In the genomic region with DNA sequence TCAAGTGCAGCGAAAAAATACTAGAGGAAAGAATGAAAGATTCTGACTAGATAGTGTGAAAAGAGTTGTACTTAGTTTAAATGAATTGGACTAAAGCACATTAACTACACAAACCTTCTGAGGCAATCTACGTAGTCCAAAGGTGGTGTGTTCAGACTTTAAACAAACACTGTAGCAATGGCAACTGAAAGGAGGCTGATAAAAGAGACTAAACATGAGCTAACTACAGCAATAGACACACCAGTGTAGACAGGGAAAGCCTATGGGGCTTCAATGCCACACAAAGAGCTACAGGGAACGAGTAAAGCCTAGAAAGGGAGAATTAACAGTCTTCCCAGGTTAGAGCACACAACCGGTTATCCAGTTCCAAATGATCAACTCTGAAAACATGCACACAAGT, we compare ENCODE assay signal across 20 mouse cellular contexts.
A peak's percentile ranks its signal among the peaks of the same experiment; 100 is the strongest.
DNase-seq lines count a peak whose midpoint lies in the region; ATAC-seq lines count a peak whose summit lies in the region.
"Had no signal": no experiment of that assay in that cellular context is flagged by ENCODE, and none has a peak within 500 bp of the region (broad histone marks: within the 10 kb centered on the region; RNA-seq: fewer than 3 reads in every experiment).

No protein-coding gene starts in this region.

- H3K4me3 ChIP-seq in intestine, embryonic 16.5 days (ENCODE audit: low read length) = no peak overlapping the region
- H3K4me3 ChIP-seq in liver, embryonic 11.5 days (ENCODE audit: low read depth, low read length) = no peak overlapping the region
- H3K4me3 ChIP-seq in liver, embryonic 15.5 days (replicated peaks) = no peak overlapping the region
- H3K4me3 ChIP-seq in stomach, embryonic 15.5 days (replicated peaks) = no peak overlapping the region
- H3K4me3 ChIP-seq: embryonic facial prominence, embryonic 13.5 days; forebrain, embryonic 12.5 days; heart, embryonic 12.5 days; hindbrain, embryonic 10.5 days had no signal

- 70% methylated on average over 4 of the region's 4 CpGs for WGBS in intestine, embryonic 16.5 days
- 67% methylated on average over 4 of the region's 4 CpGs for WGBS in liver, embryonic 11.5 days
- 49% methylated on average over 4 of the region's 4 CpGs for WGBS in liver, embryonic 15.5 days (ENCODE audit: insufficient replicate concordance)
- 60% methylated on average over 4 of the region's 4 CpGs for WGBS in stomach, embryonic 15.5 days

- no peak overlapping the region for H3K9ac ChIP-seq in intestine, embryonic 16.5 days (ENCODE audit: low read depth, low read length)
- no peak overlapping the region for H3K9ac ChIP-seq in liver, embryonic 11.5 days (ENCODE audit: low read depth, low read length)
- no peak overlapping the region for H3K9ac ChIP-seq in liver, embryonic 15.5 days
- no peak overlapping the region for H3K9ac ChIP-seq in stomach, embryonic 15.5 days
- H3K9ac ChIP-seq: embryonic facial prominence, embryonic 13.5 days; forebrain, embryonic 12.5 days; heart, embryonic 12.5 days had no signal

- H3K36me3 ChIP-seq in intestine, embryonic 16.5 days (ENCODE audit: control insufficient read depth, insufficient read depth, low read length) = no peaks in the 10 kb centered on the region
- no peaks in the 10 kb centered on the region for H3K36me3 ChIP-seq in liver, embryonic 11.5 days (ENCODE audit: control insufficient read depth, insufficient read depth, low read length)
- no peaks in the 10 kb centered on the region for H3K36me3 ChIP-seq in liver, embryonic 15.5 days (replicated peaks)
- H3K36me3 ChIP-seq in stomach, embryonic 15.5 days = no peaks in the 10 kb centered on the region
- H3K36me3 ChIP-seq: embryonic facial prominence, embryonic 13.5 days; forebrain, embryonic 12.5 days; heart, embryonic 12.5 days; hindbrain, embryonic 10.5 days had no signal

- no peaks in the 10 kb centered on the region for H3K27me3 ChIP-seq in intestine, embryonic 16.5 days (replicated peaks; ENCODE audit: control insufficient read depth, insufficient read depth, low read length)
- H3K27me3 ChIP-seq in liver, embryonic 11.5 days (replicated peaks; ENCODE audit: control insufficient read depth, insufficient read depth, low read length) = no peaks in the 10 kb centered on the region
- H3K27me3 ChIP-seq in liver, embryonic 15.5 days = no peaks in the 10 kb centered on the region
- no peaks in the 10 kb centered on the region for H3K27me3 ChIP-seq in stomach, embryonic 15.5 days (replicated peaks)
- H3K27me3 ChIP-seq: CH12.LX; embryonic facial prominence, embryonic 13.5 days; forebrain, embryonic 12.5 days; heart, embryonic 12.5 days had no signal

- ATAC-seq in intestine, embryonic 16.5 days = peak; percentile 65
- peak; percentile 63; the same call in 1 of the 2 replicates for ATAC-seq in liver, embryonic 11.5 days (replicated peaks; ENCODE audit: low FRiP score)
- ATAC-seq in liver, embryonic 15.5 days (ENCODE audit: insufficient read depth) = peak; percentile 79
- ATAC-seq in stomach, embryonic 15.5 days (ENCODE audit: insufficient read depth, low FRiP score, low read depth) = peak; percentile 93
- ATAC-seq: activated CD4-positive, CD25-positive, alpha-beta regulatory T cell, adult 4 months; forebrain, embryonic 16.5 days; Patski had no signal

- H3K27ac ChIP-seq in intestine, embryonic 16.5 days (ENCODE audit: low read length) = no peak overlapping the region
- no peak overlapping the region for H3K27ac ChIP-seq in liver, embryonic 11.5 days (ENCODE audit: low read depth, low read length)
- H3K27ac ChIP-seq in liver, embryonic 15.5 days (replicated peaks) = no peak overlapping the region
- H3K27ac ChIP-seq in stomach, embryonic 15.5 days = no peak overlapping the region
- H3K27ac ChIP-seq: embryonic facial prominence, embryonic 13.5 days; forebrain, embryonic 12.5 days; hindbrain, embryonic 10.5 days had no signal

- DNase-seq in liver, embryonic 11.5 days (ENCODE audit: low spot score) = no peak
- no peak for DNase-seq in neural tube, embryonic 10.5 days (ENCODE audit: extremely low spot score, low spot score)
- no peak for DNase-seq in urinary bladder, postnatal 25 days (ENCODE audit: low spot score)
- no peak for DNase-seq in adrenal gland, postnatal 4 days (ENCODE audit: low spot score in 2 of 2)
- DNase-seq: adrenal gland, postnatal 14 days; cerebellum, adult 18-20 months; cerebellum, adult 9-11 months; cerebellum, postnatal 36 days; gastrocnemius, postnatal 25 days had no signal

- no peaks in the 10 kb centered on the region for H3K9me3 ChIP-seq in intestine, embryonic 16.5 days (ENCODE audit: control insufficient read depth, low read length)
- no peaks in the 10 kb centered on the region for H3K9me3 ChIP-seq in liver, embryonic 11.5 days (ENCODE audit: control insufficient read depth, low read length)
- H3K9me3 ChIP-seq in liver, embryonic 15.5 days (replicated peaks) = no peaks in the 10 kb centered on the region
- no peaks in the 10 kb centered on the region for H3K9me3 ChIP-seq in stomach, embryonic 15.5 days
- H3K9me3 ChIP-seq: embryonic facial prominence, embryonic 13.5 days; forebrain, embryonic 12.5 days; heart, embryonic 12.5 days; hindbrain, embryonic 10.5 days had no signal

- no peaks in the 10 kb centered on the region for H3K4me1 ChIP-seq in intestine, embryonic 16.5 days (ENCODE audit: control insufficient read depth, insufficient read depth, low read length)
- no peaks in the 10 kb centered on the region for H3K4me1 ChIP-seq in liver, embryonic 11.5 days (replicated peaks; ENCODE audit: control insufficient read depth, insufficient read depth, low read length)
- H3K4me1 ChIP-seq in liver, embryonic 15.5 days (replicated peaks) = no peaks in the 10 kb centered on the region
- H3K4me1 ChIP-seq in stomach, embryonic 15.5 days = no peaks in the 10 kb centered on the region
- H3K4me1 ChIP-seq: embryonic facial prominence, embryonic 13.5 days; forebrain, embryonic 12.5 days; heart, embryonic 12.5 days; hindbrain, embryonic 10.5 days had no signal

- no peak overlapping the region for H3K4me2 ChIP-seq in intestine, embryonic 16.5 days (ENCODE audit: low read depth, low read length)
- no peak overlapping the region for H3K4me2 ChIP-seq in liver, embryonic 11.5 days
- no peak overlapping the region for H3K4me2 ChIP-seq in liver, embryonic 15.5 days
- H3K4me2 ChIP-seq in stomach, embryonic 15.5 days = no peak overlapping the region
- H3K4me2 ChIP-seq: embryonic facial prominence, embryonic 13.5 days; forebrain, embryonic 12.5 days; heart, embryonic 12.5 days had no signal
